Mouse (Mus musculus): ENCODE data around the gene Slc3a1.

DNA sequence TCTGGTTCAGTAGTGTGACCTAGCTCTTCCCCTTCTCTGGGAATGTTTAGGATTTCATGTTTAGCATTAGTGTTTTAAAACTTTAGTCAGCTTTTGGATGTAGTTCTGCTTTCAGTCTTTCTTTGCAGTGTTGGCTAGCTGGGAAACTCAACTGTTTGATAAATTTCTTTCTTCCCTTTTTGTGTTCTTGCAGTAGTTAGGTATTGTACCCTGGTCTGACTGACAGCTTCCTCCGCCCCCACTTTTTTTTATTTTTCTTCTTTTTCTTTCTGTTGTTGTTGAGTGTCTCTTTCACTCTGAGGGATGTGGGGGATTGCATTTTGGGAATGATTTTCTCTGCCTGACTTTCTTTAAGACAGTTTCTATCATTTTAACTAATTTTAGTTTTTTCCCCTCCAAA, 46.5 kb upstream of the Slc3a1 start:
- TF ChIP-seq POLR2A (IDR thresholded peaks at IDR 0.05; ENCODE audit: control insufficient read depth, low read depth, low read length) (no peak), CTCF (IDR thresholded peaks at IDR 0.05; ENCODE audit: control insufficient read depth, insufficient read depth, insufficient replicate concordance, low read depth, low read length) (no peak)

All from testis, adult 2 months (tissue).